Mouse (Mus musculus) cortical plate, adult 2 months (tissue): Measurements from ENCODE around the gene Tmem273. TPM values are rescaled to one million over a fixed set of nuclear protein-coding genes. Genes with fewer than 3 reads are reported as not detected.

Experiments
- H3K27ac ChIP-seq: fragments of 200-500 bp; 2 replicates; pipeline ENCODE4 v1.5.1; 2012; ENCODE audit warnings: low read length, control low read depth, inconsistent platforms; ENCODE audit not compliant: insufficient read depth
- H3K4me1 ChIP-seq: fragments of 200-500 bp; 2 replicates; pipeline ENCODE4 v1.6.1; 2011; ENCODE audit warnings: low read length; ENCODE audit not compliant: control insufficient read depth, insufficient read depth
- H3K4me3 ChIP-seq: fragments of 200-500 bp; 2 replicates; pipeline ENCODE4 v1.5.1; 2011; ENCODE audit warnings: mild to moderate bottlenecking, low read length, control low read depth; ENCODE audit not compliant: insufficient read depth
- CTCF ChIP-seq: fragments of 200-500 bp; IDR thresholded peaks from 2 replicates; pipeline ENCODE4 v1.5.1; 2011; ENCODE audit warnings: mild to moderate bottlenecking, control low read depth, low read length; ENCODE audit not compliant: insufficient read depth; ENCODE audit errors: extremely low read depth
- POLR2A ChIP-seq: fragments of 200-500 bp; IDR thresholded peaks from 2 replicates; pipeline ENCODE4 v1.6.1; 2011; ENCODE audit warnings: mild to moderate bottlenecking, low read length, control low read depth; ENCODE audit not compliant: insufficient read depth; ENCODE audit errors: extremely low read depth
- polyA plus RNA-seq: library from polyadenylated mRNA; depleted of rRNA; stranded (reverse); fragments of >200 nt; gene quantifications from 2 replicates; pipeline ENCODE4 v1.2.3, GENCODE M21; 2012

Tmem273 gene
- polyA plus RNA-seq, 1 experiment: 2.2 TPM

- TF ChIP-seq CTCF (no peak), POLR2A (no peak)
- Histone ChIP-seq H3K4me1 (no peaks in the 10 kb centered on the region), H3K4me3 (no peak overlapping the region), H3K27ac (no peak overlapping the region)
These were observed 12.3 kb upstream of the Tmem273 start for GRCm38 (mm10) chr14:32773456-32773855.

GRCm38 (mm10) chr14:32776077-32776476 is 9.7 kb upstream of the Tmem273 start:
- H3K27ac ChIP-seq: no peak overlapping the region
- TF ChIP-seq POLR2A (no peak), CTCF (no peak)
- no peak overlapping the region for H3K4me3 ChIP-seq
- no peaks in the 10 kb centered on the region for H3K4me1 ChIP-seq

GRCm38 (mm10) chr14:32778362-32778761 is 7.4 kb upstream of the Tmem273 start:
- no peak overlapping the region for H3K4me3 ChIP-seq
- H3K27ac ChIP-seq: no peak overlapping the region
- H3K4me1 ChIP-seq: no peaks in the 10 kb centered on the region
- no peak for TF ChIP-seq CTCF
- TF ChIP-seq POLR2A: no peak

GRCm38 (mm10) chr14:32782866-32783265 is 2.9 kb upstream of the Tmem273 start:
- no peaks in the 10 kb centered on the region for H3K4me1 ChIP-seq
- H3K4me3 ChIP-seq: no peak overlapping the region
- no peak for TF ChIP-seq CTCF
- no peak for TF ChIP-seq POLR2A
- no peak overlapping the region for H3K27ac ChIP-seq

GRCm38 (mm10) chr14:32784130-32784747 is 1.5 kb upstream of the Tmem273 start:
- Histone ChIP-seq H3K4me3 (no peak overlapping the region), H3K4me1 (no peaks in the 10 kb centered on the region), H3K27ac (no peak overlapping the region)
- TF ChIP-seq POLR2A (no peak), CTCF (no peak)

- TF ChIP-seq CTCF (no peak), POLR2A (no peak)
- Histone ChIP-seq H3K27ac (no peak overlapping the region), H3K4me1 (no peaks in the 10 kb centered on the region), H3K4me3 (no peak overlapping the region)
These were observed 1.0 kb upstream of the Tmem273 start for GRCm38 (mm10) chr14:32784748-32785134.

GRCm38 (mm10) chr14:32787691-32788090 is 1.9 kb downstream of the Tmem273 start:
- Histone ChIP-seq H3K27ac (no peak overlapping the region), H3K4me1 (no peaks in the 10 kb centered on the region), H3K4me3 (no peak overlapping the region)
- no peak for TF ChIP-seq CTCF

- H3K27ac ChIP-seq: no peak overlapping the region
- no peak overlapping the region for H3K4me3 ChIP-seq
- TF ChIP-seq CTCF: no peak
- no peak for TF ChIP-seq POLR2A
- no peaks in the 10 kb centered on the region for H3K4me1 ChIP-seq
These were observed 10.6 kb downstream of the Tmem273 start for GRCm38 (mm10) chr14:32796375-32796774.

- Histone ChIP-seq H3K4me3 (no peak overlapping the region), H3K27ac (no peak overlapping the region), H3K4me1 (no peaks in the 10 kb centered on the region)
- no peak for TF ChIP-seq POLR2A
- no peak for TF ChIP-seq CTCF
These were observed 12.0 kb downstream of the Tmem273 start for GRCm38 (mm10) chr14:32797803-32798202.

- TF ChIP-seq CTCF (no peak), POLR2A (no peak)
- H3K4me1 ChIP-seq: no peaks in the 10 kb centered on the region
- no peak overlapping the region for H3K4me3 ChIP-seq
- no peak overlapping the region for H3K27ac ChIP-seq
These were observed 12.6 kb downstream of the Tmem273 start for GRCm38 (mm10) chr14:32798355-32798754.
